In the genomic region with DNA sequence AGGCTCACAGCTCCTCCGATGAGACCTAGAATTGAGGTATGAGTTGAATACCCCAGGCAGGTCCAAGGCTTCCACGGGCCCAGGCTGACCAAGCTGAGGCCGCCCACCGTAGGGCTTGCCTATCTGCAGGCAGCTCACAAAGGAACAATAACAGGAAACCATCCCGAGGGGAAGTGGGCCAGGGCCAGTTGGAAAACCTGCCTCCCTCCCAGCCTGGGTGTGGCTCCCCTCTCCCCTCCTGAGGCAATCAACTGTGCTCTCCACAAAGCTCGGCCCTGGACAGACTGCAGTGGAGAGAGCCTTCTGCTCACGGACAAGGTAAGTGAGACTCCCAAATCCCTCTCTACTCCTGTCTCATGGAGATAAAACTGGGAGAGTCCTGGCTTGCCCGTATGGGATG, we compare ENCODE assay signal across 7 mouse cellular contexts. TPM values are rescaled to one million over a fixed set of nuclear protein-coding genes. Genes with fewer than 3 reads are reported as not detected.
DNase-seq lines count a peak whose midpoint lies in the region; ATAC-seq and TF ChIP-seq lines count a peak whose summit lies in the region.

Cdh5 (plus strand) TSS at position 211 of the 400 bp plus-strand sequence.

- no peak within 1 kb of the TSS for H3K27ac ChIP-seq in forebrain, postnatal 0 days (ENCODE audit: low read depth, low read length)
- H3K27ac ChIP-seq in hindbrain, embryonic 10.5 days = peak within 1 kb of the TSS; percentile 67

- no peaks in the 10 kb centered on the region for H3K27me3 ChIP-seq in forebrain, postnatal 0 days (ENCODE audit: insufficient read depth, low read length)
- no peaks in the 10 kb centered on the region for H3K27me3 ChIP-seq in hindbrain, embryonic 10.5 days (ENCODE audit: insufficient read depth, poor library complexity, severe bottlenecking)

- WGBS in forebrain, postnatal 0 days = 71% methylated on average over 8 of the region's 8 CpGs
- WGBS in hindbrain, embryonic 10.5 days = 70% methylated on average over 8 of the region's 8 CpGs

- ATAC-seq in forebrain, postnatal 0 days = no peak

- no peak for TF ChIP-seq CTCF in forebrain, postnatal 0 days (IDR thresholded peaks at IDR 0.05; ENCODE audit: low read depth)

- H3K4me2 ChIP-seq in forebrain, postnatal 0 days (ENCODE audit: low read depth) = no peak within 1 kb of the TSS

- no peak for DNase-seq in adrenal gland, postnatal 4 days (ENCODE audit: low spot score in 2 of 2)
- no peak for DNase-seq in forebrain, postnatal 0 days
- no peak for DNase-seq in hindbrain, embryonic 10.5 days (ENCODE audit: low spot score)
- no peak for DNase-seq in left cerebral cortex, postnatal 14 days (ENCODE audit: low spot score in 2 of 2)
- peak; percentile 88 for DNase-seq in lung, postnatal 36 days
- no peak for DNase-seq in B cell, adult 2 months
- DNase-seq in thymus, postnatal 25 days = no peak

- no peaks in the 10 kb centered on the region for H3K4me1 ChIP-seq in forebrain, postnatal 0 days (ENCODE audit: insufficient read depth)
- peaks cover 30% of the 10 kb centered on the region for H3K4me1 ChIP-seq in hindbrain, embryonic 10.5 days (replicated peaks)

- no peaks in the 10 kb centered on the region for H3K9me3 ChIP-seq in forebrain, postnatal 0 days (ENCODE audit: low read length)
- no peaks in the 10 kb centered on the region for H3K9me3 ChIP-seq in hindbrain, embryonic 10.5 days

- 0 out of 2 replicates have a peak within 1 kb of the TSS, but pooled peaks have one; percentile 18 for H3K9ac ChIP-seq in forebrain, postnatal 0 days

- intact Hi-C loops in left cerebral cortex, postnatal 14 days (cut with DNase I) = loop anchor here (10.0 kb wide), 1 partner anchor 233 kb away; the partner anchor contains the start of gene Cmtm3

- H3K4me3 ChIP-seq in forebrain, postnatal 0 days (ENCODE audit: low read depth, low read length) = no peak within 1 kb of the TSS
- H3K4me3 ChIP-seq in hindbrain, embryonic 10.5 days = peak within 1 kb of the TSS; percentile 14; the same call in 1 of the 2 replicates

- H3K36me3 ChIP-seq in forebrain, postnatal 0 days (ENCODE audit: insufficient read depth) = no peaks in the 10 kb centered on the region
- no peaks in the 10 kb centered on the region for H3K36me3 ChIP-seq in hindbrain, embryonic 10.5 days

RNA-seq across cellular contexts. Expression of gene Cdh5, which starts in this region (rescaled TPM):
- total RNA-seq in adrenal gland, postnatal 4 days (2021) = 100 to 1,000 TPM; 117 to 119 TPM
- total RNA-seq in forebrain, postnatal 0 days (2014; rRNA removed) = 10.9 and 18.1 TPM in 2 replicates
- 8.1 and 8.4 TPM in 2 replicates for polyA plus RNA-seq in forebrain, postnatal 0 days (2015; fragmentation: Nextera tagmentation; extraction: Ambion mirVana)
- polyA plus RNA-seq in hindbrain, embryonic 10.5 days (2016; fragmentation: Nextera tagmentation; extraction: Ambion mirVana) = 13.2 and 14.6 TPM in 2 replicates
- 10 to 100 TPM; 16.4 to 17.4 TPM for total RNA-seq in left cerebral cortex, postnatal 14 days (2021)
